Mouse (Mus musculus) embryo, embryonic 9.5 days (tissue): ENCODE measurements at regions not wholly inside any gene's neighbourhood (a gene's known extent, or its start where the extent isn't known, plus 50 kb on each side); places are given as distances from the start of the nearest gene placed in this dataset.

Source experiments
- DNase-seq: peaks from one replicate; pipeline ENCODE4 v3.0.0-alpha.2; 2017; ENCODE audit errors: extremely low spot score

- peak; percentile 15 for DNase-seq
Observed at GRCm38 (mm10) chr4:73111311-73111710, 258.9 kb upstream of the Aldoart1 start.
